Mouse (Mus musculus) midbrain, embryonic 12.5 days (tissue): ENCODE data around the gene Rmi2. TPM values are rescaled to one million over a fixed set of nuclear protein-coding genes. Genes with fewer than 3 reads are reported as not detected.

Experiments used
- ATAC-seq: fragments of 200-750 bp; cut with Nextera tagmentation; 2 replicates; pipeline ENCODE4 v1.8.0; 2017; ENCODE audit warnings: low read depth, moderate TSS enrichment, moderate library complexity; ENCODE audit not compliant: low FRiP score
- H3K27ac ChIP-seq: fragments of 300-500 bp; sonication (generic); replicated peaks from 2 replicates; pipeline ENCODE4 v1.5.1; 2016; ENCODE audit warnings: mild to moderate bottlenecking
- H3K27me3 ChIP-seq: fragments of 300-500 bp; sonication (generic); 2 replicates; pipeline ENCODE4 v1.6.1; 2016; ENCODE audit warnings: mild to moderate bottlenecking
- H3K36me3 ChIP-seq: fragments of 300-500 bp; sonication (generic); 2 replicates; pipeline ENCODE4 v1.6.1; 2016
- H3K4me1 ChIP-seq: fragments of 300-500 bp; sonication (generic); 2 replicates; pipeline ENCODE4 v1.6.1; 2016
- H3K4me2 ChIP-seq: fragments of 300-500 bp; sonication (generic); replicated peaks from 2 replicates; pipeline ENCODE4 v1.6.1; 2016; ENCODE audit warnings: mild to moderate bottlenecking, moderate library complexity
- H3K4me3 ChIP-seq: fragments of 300-500 bp; sonication (generic); 2 replicates; pipeline ENCODE4 v1.5.1; 2016; ENCODE audit warnings: mild to moderate bottlenecking
- H3K9ac ChIP-seq: fragments of 300-500 bp; sonication (generic); replicated peaks from 2 replicates; pipeline ENCODE4 v1.6.1; 2016; ENCODE audit warnings: mild to moderate bottlenecking, moderate library complexity
- H3K9me3 ChIP-seq: fragments of 300-500 bp; sonication (generic); 2 replicates; pipeline ENCODE4 v1.6.1; 2016; ENCODE audit warnings: mild to moderate bottlenecking
- WGBS: fragments of 180-500 bp; shearing (Covaris S2); methylation state at CpG from one replicate; pipeline ENCODE4 v1.1.7; 2016; 5-methylcytosine and 5-hydroxymethylcytosine counted together
- polyA plus RNA-seq: library from polyadenylated mRNA; unstranded; fragments of >200 nt; fragmentation: Nextera tagmentation; extraction: Ambion mirVana; gene quantifications from 2 replicates; pipeline ENCODE4 v1.2.1, GENCODE M21; 2016

Gene Rmi2
- polyA plus RNA-seq, 1 experiment from 2014 or later: 3.5 TPM

DNA sequence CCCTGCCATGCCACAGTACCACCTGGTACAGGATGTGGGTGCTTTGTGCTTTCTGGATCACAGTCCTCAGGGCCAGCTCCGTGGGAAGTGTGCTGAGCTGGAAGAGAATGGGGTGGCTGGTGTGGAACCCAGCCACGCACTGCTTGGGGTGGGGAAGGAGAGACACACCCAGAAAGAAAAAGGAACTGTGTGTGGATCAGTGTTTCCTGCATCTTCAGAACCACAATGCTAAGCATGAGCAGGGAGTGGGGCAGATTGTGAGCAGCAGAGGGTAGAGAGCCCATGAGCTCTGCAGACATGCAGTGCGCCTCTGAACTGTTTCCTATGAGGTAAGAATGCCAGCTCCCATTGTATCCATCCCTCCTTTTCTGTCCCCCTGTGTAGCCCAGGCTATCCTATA, 43.4 kb downstream of the Rmi2 start:
- no peaks in the 10 kb centered on the region for H3K36me3 ChIP-seq
- WGBS: 90% methylated on average over 3 of the region's 3 CpGs
- no peaks in the 10 kb centered on the region for H3K9me3 ChIP-seq
- no peak overlapping the region for H3K4me3 ChIP-seq
- no peak overlapping the region for H3K4me2 ChIP-seq
- no peak overlapping the region for H3K9ac ChIP-seq
- no peaks in the 10 kb centered on the region for H3K4me1 ChIP-seq
- no peak overlapping the region for H3K27ac ChIP-seq
- ATAC-seq: no peak
- H3K27me3 ChIP-seq: 0 out of 2 replicates have a peak, but pooled peaks cover 8% of the 10 kb centered on the region

DNA sequence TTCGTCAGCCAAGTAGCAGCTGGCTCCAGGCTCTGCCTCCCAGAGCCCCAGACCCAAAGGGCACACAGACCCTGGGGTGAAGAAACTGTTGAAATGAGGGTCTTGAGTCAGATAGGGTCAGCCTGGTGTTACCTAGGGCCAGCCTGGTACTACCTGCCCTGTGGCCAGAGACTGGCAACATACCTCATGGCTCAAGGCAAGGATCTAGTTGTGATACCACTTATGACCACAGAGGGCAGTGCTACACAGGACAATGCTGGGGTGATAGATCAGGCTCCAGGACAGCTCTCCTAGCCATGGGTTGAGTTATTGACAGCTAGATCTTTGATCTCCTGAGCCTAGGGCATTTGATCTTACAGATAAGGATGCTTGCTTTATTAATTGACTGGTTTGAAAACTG, 44.6 kb downstream of the Rmi2 start:
- peak; percentile 45 for ATAC-seq

GRCm38 (mm10) chr16:10881231-10881962, 46.5 kb downstream of the Rmi2 start:
- 0 out of 2 replicates have a peak, but pooled peaks cover 8% of the 10 kb centered on the region for H3K27me3 ChIP-seq
- H3K27ac ChIP-seq: no peak overlapping the region
- H3K4me3 ChIP-seq: no peak overlapping the region
- no peaks in the 10 kb centered on the region for H3K36me3 ChIP-seq
- no peak overlapping the region for H3K9ac ChIP-seq
- 55% methylated on average over 4 of the region's 4 CpGs for WGBS
- H3K4me1 ChIP-seq: no peaks in the 10 kb centered on the region
- H3K9me3 ChIP-seq: no peaks in the 10 kb centered on the region
- H3K4me2 ChIP-seq: no peak overlapping the region
- no peak for ATAC-seq

More for the DNA sequence above, 44.6 kb downstream of the Rmi2 start:
- Histone ChIP-seq H3K4me3 (no peak overlapping the region), H3K36me3 (no peaks in the 10 kb centered on the region), H3K27ac (no peak overlapping the region), H3K9ac (no peak overlapping the region), H3K4me1 (no peaks in the 10 kb centered on the region), H3K9me3 (no peaks in the 10 kb centered on the region), H3K4me2 (no peak overlapping the region), H3K27me3 (0 out of 2 replicates have a peak, but pooled peaks cover 8% of the 10 kb centered on the region)
- WGBS: 95% methylated on average over 1 of the region's 1 CpGs

- Histone ChIP-seq H3K4me3 (no peak overlapping the region), H3K9ac (no peak overlapping the region), H3K9me3 (no peaks in the 10 kb centered on the region), H3K4me1 (no peaks in the 10 kb centered on the region), H3K27ac (no peak overlapping the region), H3K36me3 (no peaks in the 10 kb centered on the region), H3K27me3 (no peaks in the 10 kb centered on the region), H3K4me2 (no peak overlapping the region)
- ATAC-seq: no peak
- 88% methylated on average over 2 of the region's 2 CpGs for WGBS
Measured at GRCm38 (mm10) chr16:10887436-10887835, 52.6 kb downstream of the Rmi2 start.

DNA sequence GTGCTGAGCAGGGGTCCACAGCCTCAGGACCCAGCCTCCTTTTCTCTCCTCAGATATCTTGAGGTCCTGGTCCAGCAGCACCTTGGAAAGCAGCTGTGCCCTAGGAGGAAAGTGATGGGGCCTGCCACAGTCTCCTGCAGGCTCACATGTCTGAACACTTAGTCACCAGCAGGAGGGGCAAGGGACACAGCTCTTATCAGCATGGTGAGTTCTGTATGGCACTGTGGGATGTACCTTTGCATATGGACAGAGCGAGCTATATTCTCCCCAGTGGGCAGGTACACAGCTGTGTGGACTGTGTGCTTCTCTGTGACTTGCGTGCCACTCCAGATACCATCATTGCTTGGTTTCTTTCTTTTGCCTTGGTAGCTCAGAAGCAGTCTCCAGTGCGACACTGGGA, 55.5 kb downstream of the Rmi2 start:
- no peaks in the 10 kb centered on the region for H3K36me3 ChIP-seq
- no peaks in the 10 kb centered on the region for H3K9me3 ChIP-seq
- H3K27ac ChIP-seq: no peak overlapping the region
- H3K4me3 ChIP-seq: no peak overlapping the region
- WGBS: 77% methylated on average over 3 of the region's 3 CpGs
- no peak; the same call in 1 of the 2 replicates for ATAC-seq
- H3K4me1 ChIP-seq: no peaks in the 10 kb centered on the region
- no peaks in the 10 kb centered on the region for H3K27me3 ChIP-seq
- H3K9ac ChIP-seq: no peak overlapping the region
- no peak overlapping the region for H3K4me2 ChIP-seq

DNA sequence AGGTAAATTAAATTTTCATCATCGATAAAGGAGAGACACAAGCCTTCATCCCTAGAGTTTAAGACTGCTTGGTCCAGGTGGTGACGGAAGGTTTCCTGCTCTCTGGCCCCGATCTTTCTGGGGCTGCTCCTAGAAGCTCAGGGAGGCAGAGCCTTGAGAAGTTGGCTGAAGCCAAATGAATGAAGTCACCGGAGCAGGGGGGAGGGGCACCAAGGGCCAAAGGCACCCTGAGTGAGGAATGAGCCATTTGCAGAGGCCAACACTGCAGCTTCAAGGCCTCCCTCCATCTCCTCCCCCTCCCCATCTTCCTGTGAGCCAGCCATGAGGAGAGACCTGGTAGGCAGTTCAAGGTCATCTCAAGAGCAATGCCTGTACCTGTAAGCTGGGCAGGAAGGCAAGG, 58.3 kb downstream of the Rmi2 start:
- Histone ChIP-seq H3K27me3 (no peaks in the 10 kb centered on the region), H3K27ac (no peak overlapping the region), H3K9me3 (no peaks in the 10 kb centered on the region), H3K4me1 (no peaks in the 10 kb centered on the region), H3K4me3 (no peak overlapping the region), H3K36me3 (no peaks in the 10 kb centered on the region), H3K9ac (no peak overlapping the region), H3K4me2 (no peak overlapping the region)
- 91% methylated on average over 4 of the region's 4 CpGs for WGBS
- no peak for ATAC-seq

- H3K9me3 ChIP-seq: no peaks in the 10 kb centered on the region
- no peaks in the 10 kb centered on the region for H3K36me3 ChIP-seq
- no peak overlapping the region for H3K4me2 ChIP-seq
- H3K9ac ChIP-seq: no peak overlapping the region
- WGBS: 82% methylated on average over 3 of the region's 3 CpGs
- no peak overlapping the region for H3K4me3 ChIP-seq
- no peaks in the 10 kb centered on the region for H3K27me3 ChIP-seq
- ATAC-seq: no peak
- no peak overlapping the region for H3K27ac ChIP-seq
- H3K4me1 ChIP-seq: no peaks in the 10 kb centered on the region
Measured at GRCm38 (mm10) chr16:10895906-10896305, 61.0 kb downstream of the Rmi2 start.

DNA sequence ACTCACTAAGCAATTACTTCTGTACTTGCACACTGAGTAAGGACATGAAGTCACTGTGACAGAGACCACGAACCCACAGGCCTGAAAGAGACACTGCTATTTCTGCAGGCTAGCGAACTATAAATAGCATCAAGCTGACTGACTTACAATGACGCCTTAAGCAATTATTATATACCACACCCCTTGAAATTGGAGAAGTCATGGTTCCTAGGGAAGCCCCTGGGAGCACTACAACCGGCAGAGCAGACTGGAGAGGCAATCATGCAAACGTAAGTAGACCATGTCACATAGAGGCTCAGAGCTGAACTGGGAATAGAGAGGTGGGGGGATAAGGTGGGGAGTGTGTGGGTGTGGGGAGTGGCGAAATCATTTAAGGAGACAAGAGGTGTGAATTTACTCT, 62.5 kb downstream of the Rmi2 start:
- no peak overlapping the region for H3K9ac ChIP-seq
- no peaks in the 10 kb centered on the region for H3K27me3 ChIP-seq
- no peak overlapping the region for H3K4me3 ChIP-seq
- H3K36me3 ChIP-seq: no peaks in the 10 kb centered on the region
- no peak overlapping the region for H3K4me2 ChIP-seq
- ATAC-seq: no peak
- H3K27ac ChIP-seq: no peak overlapping the region
- WGBS: 68% methylated on average over 6 of the region's 6 CpGs
- H3K9me3 ChIP-seq: no peaks in the 10 kb centered on the region
- H3K4me1 ChIP-seq: no peaks in the 10 kb centered on the region

DNA sequence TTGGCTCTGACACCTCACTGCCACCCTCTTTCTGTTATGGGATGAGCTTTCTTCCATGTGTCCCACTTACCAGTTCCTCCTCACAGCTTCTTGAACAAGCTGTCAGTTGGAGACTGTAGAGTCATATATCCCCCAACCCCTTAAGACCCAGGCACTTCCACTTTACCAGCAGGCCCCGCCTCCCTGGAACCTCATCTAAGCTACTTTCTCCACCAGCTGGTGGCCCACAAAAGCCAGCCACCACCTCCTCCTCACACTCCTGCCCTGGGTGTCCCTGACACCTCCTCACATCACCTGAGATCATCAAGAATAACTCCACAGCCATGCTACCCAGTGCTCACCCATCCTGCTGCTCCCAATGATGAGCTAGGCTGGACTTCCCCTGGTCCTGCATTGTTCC, 65.9 kb downstream of the Rmi2 start:
- H3K9me3 ChIP-seq: no peaks in the 10 kb centered on the region
- no peaks in the 10 kb centered on the region for H3K4me1 ChIP-seq
- H3K27me3 ChIP-seq: no peaks in the 10 kb centered on the region
- no peak overlapping the region for H3K4me2 ChIP-seq
- H3K4me3 ChIP-seq: no peak overlapping the region
- H3K36me3 ChIP-seq: no peaks in the 10 kb centered on the region
- 85% methylated on average over 1 of the region's 1 CpGs for WGBS
- H3K9ac ChIP-seq: no peak overlapping the region
- H3K27ac ChIP-seq: no peak overlapping the region
- ATAC-seq: no peak

GRCm38 (mm10) chr16:10901956-10902355, 67.1 kb downstream of the Rmi2 start:
- no peak for ATAC-seq
- H3K27ac ChIP-seq: no peak overlapping the region
- H3K4me2 ChIP-seq: no peak overlapping the region
- H3K4me3 ChIP-seq: no peak overlapping the region
- no peaks in the 10 kb centered on the region for H3K27me3 ChIP-seq
- WGBS: 81% methylated on average over 2 of the region's 2 CpGs
- no peaks in the 10 kb centered on the region for H3K9me3 ChIP-seq
- H3K36me3 ChIP-seq: no peaks in the 10 kb centered on the region
- no peaks in the 10 kb centered on the region for H3K4me1 ChIP-seq
- no peak overlapping the region for H3K9ac ChIP-seq

GRCm38 (mm10) chr16:10902849-10903248, 68.0 kb downstream of the Rmi2 start:
- H3K36me3 ChIP-seq: no peaks in the 10 kb centered on the region
- ATAC-seq: no peak
- no peak overlapping the region for H3K9ac ChIP-seq
- no peak overlapping the region for H3K4me3 ChIP-seq
- no peak overlapping the region for H3K27ac ChIP-seq
- no peaks in the 10 kb centered on the region for H3K27me3 ChIP-seq
- H3K4me2 ChIP-seq: no peak overlapping the region
- WGBS: 52% methylated on average over 5 of the region's 5 CpGs
- no peaks in the 10 kb centered on the region for H3K4me1 ChIP-seq
- H3K9me3 ChIP-seq: no peaks in the 10 kb centered on the region

DNA sequence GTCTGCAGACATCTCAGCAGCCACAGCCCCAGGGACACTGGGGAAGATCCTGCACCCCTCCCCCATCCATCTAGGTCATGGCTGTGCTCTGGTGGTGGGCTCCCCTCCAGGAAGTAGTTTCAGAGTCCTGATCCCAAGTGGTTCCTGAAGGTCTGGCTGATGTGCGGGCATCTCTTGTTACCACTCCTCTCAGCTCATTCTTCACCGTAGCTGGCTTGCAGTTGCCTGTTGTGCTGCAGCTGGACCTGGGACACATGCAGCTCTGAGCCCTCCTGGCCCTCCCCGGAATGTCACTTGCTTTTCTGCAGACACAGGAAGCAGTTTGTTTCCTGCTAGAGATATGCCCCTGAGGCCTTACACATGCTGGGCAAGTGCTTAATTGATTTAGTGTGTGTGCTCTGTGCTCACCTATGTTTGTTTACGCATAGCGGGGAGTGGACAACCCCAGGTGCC, 70.8 kb downstream of the Rmi2 start:
- H3K4me1 ChIP-seq: no peaks in the 10 kb centered on the region
- no peak overlapping the region for H3K4me2 ChIP-seq
- no peaks in the 10 kb centered on the region for H3K36me3 ChIP-seq
- ATAC-seq: no peak
- H3K27me3 ChIP-seq: no peaks in the 10 kb centered on the region
- no peak overlapping the region for H3K9ac ChIP-seq
- WGBS: 81% methylated on average over 5 of the region's 5 CpGs
- no peak overlapping the region for H3K27ac ChIP-seq
- H3K4me3 ChIP-seq: no peak overlapping the region
- H3K9me3 ChIP-seq: no peaks in the 10 kb centered on the region

DNA sequence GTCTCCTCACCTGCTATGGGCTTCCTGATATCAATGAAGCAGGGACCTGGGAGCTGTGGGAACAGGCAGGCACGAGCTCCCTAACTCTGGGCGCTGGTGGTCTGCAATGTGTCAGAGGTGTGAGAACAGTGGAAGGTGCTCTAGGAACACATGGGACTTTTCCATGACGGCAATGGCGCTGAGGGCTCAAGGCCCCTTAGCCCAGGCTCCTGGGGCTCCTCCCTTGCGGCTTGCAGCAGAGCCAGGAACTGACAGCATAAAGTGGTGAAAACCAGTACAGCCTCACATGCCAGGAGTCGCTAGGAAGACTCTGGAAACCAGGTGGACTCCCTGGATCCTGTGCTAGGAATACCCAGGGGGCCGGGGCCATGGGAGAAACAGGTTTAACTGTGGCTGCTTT, 75.7 kb downstream of the Rmi2 start:
- WGBS: 83% methylated on average over 7 of the region's 7 CpGs
- Histone ChIP-seq H3K27me3 (no peaks in the 10 kb centered on the region), H3K9ac (no peak overlapping the region), H3K4me2 (no peak overlapping the region), H3K4me3 (no peak overlapping the region), H3K36me3 (no peaks in the 10 kb centered on the region), H3K27ac (no peak overlapping the region), H3K9me3 (no peaks in the 10 kb centered on the region), H3K4me1 (no peaks in the 10 kb centered on the region)
- no peak for ATAC-seq
